Mouse (Mus musculus) embryonic fibroblast, embryonic 13.5 days (primary cell): ENCODE data around the gene Hist3h2a.

Source experiments
- CTCF ChIP-seq: IDR thresholded peaks from 2 replicates; pipeline ENCODE4 v1.5.1; 2011; ENCODE audit warnings: mild to moderate bottlenecking, control low read depth, low read length, moderate library complexity, borderline replicate concordance; ENCODE audit not compliant: insufficient read depth
- POLR2A ChIP-seq: IDR thresholded peaks from 2 replicates; pipeline ENCODE4 v1.6.1; 2011; ENCODE audit warnings: low read depth, mild to moderate bottlenecking, control low read depth, low read length, moderate library complexity

DNA sequence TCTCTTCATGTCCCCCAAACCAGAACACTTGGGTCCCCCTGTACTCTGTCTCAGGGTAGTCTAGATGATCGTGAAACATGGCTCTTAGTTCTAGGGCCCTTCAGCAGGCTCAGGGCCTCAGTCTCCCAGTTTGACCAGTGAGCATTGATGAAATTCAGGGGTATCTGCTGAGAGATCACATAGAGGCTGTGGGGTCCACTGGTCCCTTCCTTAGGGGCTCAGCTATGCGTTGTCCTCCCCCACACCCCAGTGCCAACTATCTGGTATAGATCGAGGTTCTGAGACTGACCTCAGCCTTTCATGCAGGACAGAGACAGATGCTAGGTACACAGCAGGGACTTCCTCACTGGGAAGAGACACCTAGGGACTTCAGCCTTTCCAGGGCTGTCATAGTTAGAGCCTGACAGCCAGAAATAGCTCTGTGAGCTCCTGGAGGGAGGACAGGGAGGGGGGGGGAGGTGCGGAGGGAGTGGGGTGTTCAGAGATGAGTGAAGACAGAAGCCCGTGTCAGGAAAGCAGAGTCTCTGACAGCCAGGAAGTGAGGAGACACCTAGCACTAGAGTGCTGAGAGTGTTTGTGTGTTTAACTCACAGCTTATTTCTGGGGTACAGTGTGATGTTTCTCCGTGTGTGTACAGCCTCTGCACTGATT lies 29.3 kb downstream of the Hist3h2a start:
- TF ChIP-seq CTCF (no peak), POLR2A (no peak)
